Mouse (Mus musculus) heart, adult 2 months (tissue): ENCODE measurements around the gene Apaf1. TPM values are rescaled to one million over a fixed set of nuclear protein-coding genes. Genes with fewer than 3 reads are reported as not detected.

ENCODE experiments used
- DNase-seq, 2 experiments: peaks; one replicate each; pipeline ENCODE4 v3.0.0; 2021
- H3K27ac ChIP-seq: fragments of 200-600 bp; 2 replicates; pipeline ENCODE4 v1.8.1; 2022
- H3K27me3 ChIP-seq: fragments of 200-500 bp; 2 replicates; pipeline ENCODE4 v1.6.1; 2012; ENCODE audit warnings: mild to moderate bottlenecking, low read length, inconsistent platforms, mixed read lengths; ENCODE audit not compliant: control insufficient read depth, insufficient read depth
- H3K36me3 ChIP-seq: fragments of 200-500 bp; 2 replicates; pipeline ENCODE4 v1.6.1; 2012; ENCODE audit warnings: low read length, inconsistent platforms; ENCODE audit not compliant: control insufficient read depth, insufficient read depth
- H3K4me1 ChIP-seq: fragments of 200-500 bp; 2 replicates; pipeline ENCODE4 v1.6.1; 2011; ENCODE audit warnings: low read length; ENCODE audit not compliant: control insufficient read depth, insufficient read depth
- H3K4me3 ChIP-seq: fragments of 200-600 bp; 2 replicates; pipeline ENCODE4 v1.8.1; 2022
- H3K79me2 ChIP-seq: fragments of 200-500 bp; replicated peaks from 2 replicates; pipeline ENCODE4 v1.6.1; 2012; ENCODE audit warnings: mild to moderate bottlenecking, inconsistent platforms, low read length, moderate library complexity, mixed read lengths; ENCODE audit not compliant: control insufficient read depth, insufficient read depth
- H3K9ac ChIP-seq: fragments of 200-500 bp; 2 replicates; pipeline ENCODE4 v1.6.1; 2012; ENCODE audit warnings: low read depth, mild to moderate bottlenecking, control low read depth, inconsistent platforms, low read length, mixed read lengths
- CTCF ChIP-seq: fragments of 200-600 bp; IDR thresholded peaks from 2 replicates; pipeline ENCODE4 v1.8.1; 2022; ENCODE audit warnings: antibody characterized with exemption, mild to moderate bottlenecking, moderate library complexity
- EP300 ChIP-seq: fragments of 200-500 bp; IDR thresholded peaks from 2 replicates; pipeline ENCODE4 v1.6.1; 2011; ENCODE audit warnings: low read depth, low read length, control low read depth; ENCODE audit not compliant: insufficient read depth
- POLR2A ChIP-seq: fragments of 200-500 bp; IDR thresholded peaks from 2 replicates; pipeline ENCODE4 v1.6.1; 2011; ENCODE audit warnings: mild to moderate bottlenecking, low read depth, low read length, control low read depth; ENCODE audit not compliant: insufficient read depth
- WGBS: fragments of 180-500 bp; shearing (Covaris S2); methylation state at CpG from one replicate; pipeline ENCODE4 v1.1.7; 2018; 5-methylcytosine and 5-hydroxymethylcytosine counted together
- intact Hi-C: fragments of 180-260 bp; cut with DNase I; formaldehyde crosslinking; loops from one replicate; pipeline ENCODE4 v1.15.1; 2025
- polyA plus RNA-seq: library from polyadenylated mRNA; depleted of rRNA; stranded (reverse); fragments of >200 nt; gene quantifications from 2 replicates; pipeline ENCODE4 v1.2.3, GENCODE M21; 2012
- total RNA-seq, 2 experiments: library from RNA; stranded (reverse); gene quantifications; 2 replicates each; pipeline ENCODE4 v1.2.3; 2021

Gene Apaf1
- total and polyA plus RNA-seq, 3 experiments = 3.9 to 5.6 (median 5.2) TPM

GRCm38 (mm10) chr10:90992237-90992636 is 90.3 kb downstream of the Apaf1 start:
- no peak for DNase-seq
- no peaks in the 10 kb centered on the region for H3K36me3 ChIP-seq
- H3K9ac ChIP-seq = no peak overlapping the region
- no peak overlapping the region for H3K27ac ChIP-seq
- no peaks in the 10 kb centered on the region for H3K79me2 ChIP-seq
- no peaks in the 10 kb centered on the region for H3K4me1 ChIP-seq
- intact Hi-C loops = no loop called here
- TF ChIP-seq POLR2A (no peak), CTCF (no peak), EP300 (no peak)
- WGBS = 86% methylated on average over 6 of the region's 6 CpGs
- H3K4me3 ChIP-seq = no peak overlapping the region
- H3K27me3 ChIP-seq = no peaks in the 10 kb centered on the region

GRCm38 (mm10) chr10:90990340-90990739 is 92.2 kb downstream of the Apaf1 start:
- no peak for DNase-seq
- TF ChIP-seq POLR2A = no peak
- H3K27ac ChIP-seq = no peak overlapping the region
- no peak overlapping the region for H3K4me3 ChIP-seq
- WGBS = 82% methylated on average over 6 of the region's 6 CpGs
- H3K79me2 ChIP-seq = no peaks in the 10 kb centered on the region
- no peaks in the 10 kb centered on the region for H3K36me3 ChIP-seq
- H3K27me3 ChIP-seq = no peaks in the 10 kb centered on the region
- no peak overlapping the region for H3K9ac ChIP-seq
- intact Hi-C loops = no loop called here
- H3K4me1 ChIP-seq = no peaks in the 10 kb centered on the region

- intact Hi-C loops = no loop called here
- H3K9ac ChIP-seq = no peak overlapping the region
- H3K4me1 ChIP-seq = no peaks in the 10 kb centered on the region
- no peak overlapping the region for H3K27ac ChIP-seq
- H3K27me3 ChIP-seq = no peaks in the 10 kb centered on the region
- H3K79me2 ChIP-seq = no peaks in the 10 kb centered on the region
- no peaks in the 10 kb centered on the region; the same call in 1 of the 2 replicates for H3K36me3 ChIP-seq
- no peak for DNase-seq
- TF ChIP-seq EP300 (no peak), CTCF (no peak), POLR2A (no peak)
- no peak overlapping the region for H3K4me3 ChIP-seq
- WGBS = 30% methylated on average over 8 of the region's 8 CpGs
These were observed 99.5 kb downstream of the Apaf1 start for GRCm38 (mm10) chr10:90983046-90983445.

- Histone ChIP-seq H3K4me3 (no peak overlapping the region), H3K9ac (no peak overlapping the region), H3K79me2 (no peaks in the 10 kb centered on the region), H3K4me1 (no peaks in the 10 kb centered on the region), H3K27me3 (no peaks in the 10 kb centered on the region), H3K27ac (no peak overlapping the region), H3K36me3 (no peaks in the 10 kb centered on the region; the same call in 1 of the 2 replicates)
- WGBS = 83% methylated on average over 4 of the region's 4 CpGs
- intact Hi-C loops = no loop called here
- DNase-seq = no peak
- TF ChIP-seq POLR2A (no peak), EP300 (no peak), CTCF (no peak)
These were observed 100.8 kb downstream of the Apaf1 start for GRCm38 (mm10) chr10:90981811-90982210.

- intact Hi-C loops = no loop called here
- DNase-seq = no peak
- Histone ChIP-seq H3K36me3 (no peaks in the 10 kb centered on the region), H3K9ac (no peak overlapping the region), H3K27me3 (peaks cover 1% of the 10 kb centered on the region), H3K27ac (no peak overlapping the region), H3K79me2 (no peaks in the 10 kb centered on the region), H3K4me3 (no peak overlapping the region), H3K4me1 (no peaks in the 10 kb centered on the region; the same call in 1 of the 2 replicates)
- 55% methylated on average over 6 of the region's 6 CpGs for WGBS
- TF ChIP-seq CTCF (no peak), EP300 (no peak), POLR2A (no peak)
These were observed 108.1 kb downstream of the Apaf1 start for GRCm38 (mm10) chr10:90974491-90974890.

- H3K27ac ChIP-seq = no peak overlapping the region
- H3K36me3 ChIP-seq = no peaks in the 10 kb centered on the region
- 33% methylated on average over 2 of the region's 2 CpGs for WGBS
- H3K79me2 ChIP-seq = no peaks in the 10 kb centered on the region
- no peak overlapping the region for H3K4me3 ChIP-seq
- intact Hi-C loops = no loop called here
- no peak overlapping the region for H3K9ac ChIP-seq
- TF ChIP-seq EP300 = no peak
- no peak for TF ChIP-seq CTCF
- TF ChIP-seq POLR2A = no peak
- DNase-seq = no peak
- H3K4me1 ChIP-seq = no peaks in the 10 kb centered on the region; the same call in 1 of the 2 replicates
- H3K27me3 ChIP-seq = peaks cover 5% of the 10 kb centered on the region
These were observed 108.5 kb downstream of the Apaf1 start for GRCm38 (mm10) chr10:90974084-90974483.
